Mouse (Mus musculus): ENCODE results near the gene Nxn.
A peak's percentile ranks its signal among the peaks of the same experiment; 100 is the strongest.

DNA sequence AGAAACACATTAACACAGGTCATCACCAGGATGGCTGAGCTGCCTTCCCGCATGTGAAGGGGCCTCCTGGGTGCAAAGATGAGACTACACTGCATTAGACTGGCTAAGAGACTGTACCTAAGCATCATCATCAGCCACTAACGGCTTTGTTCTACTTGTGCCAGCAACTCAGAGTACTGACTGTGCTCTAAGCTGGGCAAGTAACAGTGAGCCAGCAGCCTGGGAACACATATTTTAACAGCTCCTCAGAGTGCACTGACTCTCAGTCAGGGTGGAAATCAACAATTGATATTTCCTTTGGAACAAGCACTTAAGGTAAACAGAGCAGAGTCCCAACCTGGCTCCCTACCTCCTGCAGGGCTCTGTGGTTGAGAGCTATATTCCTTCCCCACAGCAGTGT lies 26.8 kb downstream of the Nxn start:
- TF ChIP-seq POLR2A (IDR thresholded peaks at IDR 0.05; ENCODE audit: insufficient read depth, low read depth, low read length) (no peak), CTCF (IDR thresholded peaks at IDR 0.05) (no peak), EP300 (IDR thresholded peaks at IDR 0.05; ENCODE audit: insufficient read depth, low read depth, low read length) (0 out of 2 replicates have a peak, but pooled peaks have one; percentile 10)

All from heart, adult 2 months (tissue).